Mouse (Mus musculus) liver, embryonic 16.5 days (tissue): ENCODE measurements around the gene Mink1. TPM values are rescaled to one million over a fixed set of nuclear protein-coding genes. Genes with fewer than 3 reads are reported as not detected.

ENCODE experiments used
- ATAC-seq: fragments of 200-750 bp; cut with Nextera tagmentation; 2 replicates; pipeline ENCODE4 v1.8.0; 2017; ENCODE audit warnings: low read depth, mild to moderate bottlenecking, moderate number of reproducible peaks, moderate library complexity
- H3K27ac ChIP-seq: fragments of 300-500 bp; sonication (generic); 2 replicates; pipeline ENCODE4 v1.5.1; 2014; ENCODE audit warnings: mild to moderate bottlenecking, low read length
- H3K27me3 ChIP-seq: fragments of 300-500 bp; sonication (generic); 2 replicates; pipeline ENCODE4 v1.6.1; 2014; ENCODE audit warnings: low read depth, low read length, mixed read lengths; ENCODE audit not compliant: control insufficient read depth, insufficient read depth
- H3K36me3 ChIP-seq: fragments of 300-500 bp; sonication (generic); 2 replicates; pipeline ENCODE4 v1.6.1; 2014; ENCODE audit warnings: mild to moderate bottlenecking; ENCODE audit not compliant: control insufficient read depth, insufficient read depth
- H3K4me1 ChIP-seq: fragments of 300-500 bp; sonication (generic); 2 replicates; pipeline ENCODE4 v1.6.1; 2014; ENCODE audit warnings: low read depth, low read length, mixed read lengths; ENCODE audit not compliant: control insufficient read depth
- H3K4me2 ChIP-seq: fragments of 300-500 bp; sonication (generic); 2 replicates; pipeline ENCODE4 v1.6.1; 2014; ENCODE audit warnings: low read depth, low read length, mixed read lengths
- H3K4me3 ChIP-seq: fragments of 300-500 bp; sonication (generic); 2 replicates; pipeline ENCODE4 v1.5.1; 2014; ENCODE audit warnings: low read depth, mild to moderate bottlenecking, low read length
- H3K9ac ChIP-seq: fragments of 300-500 bp; sonication (generic); 2 replicates; pipeline ENCODE4 v1.6.1; 2014; ENCODE audit warnings: low read depth, low read length
- H3K9me3 ChIP-seq: fragments of 300-500 bp; sonication (generic); replicated peaks from 2 replicates; pipeline ENCODE4 v1.6.1; 2016; ENCODE audit warnings: low read length; ENCODE audit not compliant: control insufficient read depth
- WGBS: fragments of 180-500 bp; shearing (Covaris S2); extraction: QIAGEN DNeasy Blood & Tissue Kit; methylation state at CpG from one replicate; pipeline ENCODE4 v1.1.7; 2014; ENCODE audit not compliant: insufficient replicate concordance; 5-methylcytosine and 5-hydroxymethylcytosine counted together
- polyA plus RNA-seq: library from polyadenylated mRNA; unstranded; fragments of >200 nt; fragmentation: Nextera tagmentation; extraction: Ambion mirVana; gene quantifications from 2 replicates; pipeline ENCODE4 v1.2.1, GENCODE M21; 2015

Gene Mink1
- polyA plus RNA-seq, 1 experiment from 2014 or later = 6.0 TPM

DNA sequence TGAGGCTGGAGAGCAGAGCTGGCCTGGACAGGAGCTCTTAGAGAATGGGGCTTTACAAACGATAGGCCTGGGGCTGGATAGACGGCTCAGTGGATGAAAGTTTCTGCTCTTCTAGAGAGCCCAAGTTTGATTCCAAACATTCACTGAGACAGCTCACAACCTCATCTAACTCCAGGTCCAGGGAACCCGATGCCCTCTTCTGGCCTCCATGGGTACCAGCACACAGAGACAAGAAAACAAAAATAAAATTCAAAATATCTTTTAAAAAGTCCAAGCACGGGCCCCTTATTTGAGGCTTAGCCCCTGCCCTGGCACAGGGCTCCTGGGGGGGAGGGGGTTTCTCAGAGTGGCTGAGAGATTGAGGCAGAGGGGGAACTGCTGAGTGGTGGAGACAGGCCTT lies 48.1 kb downstream of the Mink1 start:
- no peaks in the 10 kb centered on the region for H3K9me3 ChIP-seq
- H3K4me1 ChIP-seq = peaks cover 10% of the 10 kb centered on the region
- WGBS = 68% methylated on average over 4 of the region's 4 CpGs
- no peak overlapping the region for H3K4me3 ChIP-seq
- peaks cover 2% of the 10 kb centered on the region; the same call in 1 of the 2 replicates for H3K36me3 ChIP-seq
- H3K9ac ChIP-seq = no peak overlapping the region
- no peaks in the 10 kb centered on the region for H3K27me3 ChIP-seq
- ATAC-seq = no peak
- no peak overlapping the region for H3K27ac ChIP-seq
- H3K4me2 ChIP-seq = no peak overlapping the region

DNA sequence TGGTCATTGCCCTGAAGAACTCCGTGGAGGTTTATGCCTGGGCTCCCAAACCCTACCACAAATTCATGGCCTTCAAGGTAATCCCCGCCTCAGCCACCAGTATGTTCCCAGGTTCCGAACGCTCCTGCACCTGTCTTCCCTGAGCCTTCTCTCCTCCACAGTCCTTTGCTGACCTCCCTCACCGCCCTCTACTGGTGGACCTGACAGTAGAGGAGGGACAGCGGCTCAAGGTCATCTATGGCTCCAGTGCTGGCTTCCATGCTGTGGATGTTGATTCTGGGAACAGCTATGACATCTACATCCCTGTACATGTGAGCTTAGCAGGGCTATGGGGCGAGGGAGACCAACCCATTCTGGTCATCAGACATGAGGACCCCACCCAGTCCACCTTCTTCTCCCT lies 49.8 kb downstream of the Mink1 start:
- WGBS = 79% methylated on average over 7 of the region's 7 CpGs
- H3K9me3 ChIP-seq = no peaks in the 10 kb centered on the region
- H3K4me1 ChIP-seq = peaks cover 10% of the 10 kb centered on the region
- H3K4me3 ChIP-seq = no peak overlapping the region
- H3K4me2 ChIP-seq = no peak overlapping the region
- no peak overlapping the region for H3K27ac ChIP-seq
- no peak for ATAC-seq
- H3K36me3 ChIP-seq = no peaks in the 10 kb centered on the region; the same call in 1 of the 2 replicates
- H3K9ac ChIP-seq = no peak overlapping the region
- no peaks in the 10 kb centered on the region; the same call in 1 of the 2 replicates for H3K27me3 ChIP-seq

- H3K36me3 ChIP-seq = no peaks in the 10 kb centered on the region; the same call in 1 of the 2 replicates
- no peaks in the 10 kb centered on the region; the same call in 1 of the 2 replicates for H3K27me3 ChIP-seq
- H3K4me3 ChIP-seq = peak overlapping the region; percentile 60
- peak overlapping the region; percentile 89 for H3K4me2 ChIP-seq
- 0 out of 2 replicates have a peak overlapping the region, but pooled peaks have one; percentile 16 for H3K27ac ChIP-seq
- peak overlapping the region; percentile 53 for H3K9ac ChIP-seq
- WGBS = under 1% methylated on average over 17 of the region's 17 CpGs
- peak; percentile 86 for ATAC-seq
- peaks cover 10% of the 10 kb centered on the region for H3K4me1 ChIP-seq
- H3K9me3 ChIP-seq = no peaks in the 10 kb centered on the region
These were observed 52.4 kb downstream of the Mink1 start for GRCm38 (mm10) chr11:70615074-70615473.

DNA sequence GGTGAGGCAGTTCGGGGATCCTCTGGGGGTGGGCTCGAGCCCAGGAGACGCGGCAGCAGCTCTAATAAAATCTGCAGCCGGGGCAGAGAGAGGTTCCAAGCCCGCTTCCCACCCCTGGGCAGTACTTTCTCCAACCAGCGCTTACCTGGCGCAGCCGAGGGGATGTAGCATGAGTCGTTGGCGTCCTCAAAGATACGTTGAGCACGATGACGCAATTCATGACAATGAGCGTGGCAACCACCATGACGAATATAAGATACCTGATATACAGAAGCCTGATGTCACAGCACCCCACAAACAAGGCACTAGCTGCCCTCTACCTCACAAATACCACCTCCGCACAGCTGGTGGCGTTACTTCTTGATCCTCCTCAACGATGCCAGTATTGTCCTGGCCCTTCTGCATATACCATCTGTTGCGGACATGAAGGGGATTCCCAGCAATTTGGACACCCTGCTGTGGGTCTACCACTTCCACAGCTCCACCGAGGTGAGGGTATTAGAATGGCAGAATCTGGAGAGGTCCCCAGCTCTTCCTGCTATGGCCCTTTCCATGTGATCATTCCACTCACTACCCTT lies 52.9 kb downstream of the Mink1 start, which contains the start of gene 4930544D05Rik:
Gene 4930544D05Rik, plus strand, starts transcription at position 333 of the 578 bp plus-strand sequence.
- no peaks in the 10 kb centered on the region for H3K9me3 ChIP-seq
- no peaks in the 10 kb centered on the region; the same call in 1 of the 2 replicates for H3K36me3 ChIP-seq
- ATAC-seq = 0 out of 2 replicates have a peak, but pooled peaks have one; percentile 9
- H3K4me1 ChIP-seq = peaks cover 10% of the 10 kb centered on the region
- H3K27ac ChIP-seq = 0 out of 2 replicates have a peak within 1 kb of the TSS, but pooled peaks have one; percentile 16
- 15% methylated on average over 21 of the region's 21 CpGs for WGBS
- H3K4me3 ChIP-seq = peak within 1 kb of the TSS; percentile 60
- H3K4me2 ChIP-seq = peak within 1 kb of the TSS; percentile 89
- H3K27me3 ChIP-seq = no peaks in the 10 kb centered on the region; the same call in 1 of the 2 replicates
- H3K9ac ChIP-seq = peak within 1 kb of the TSS; percentile 53

GRCm38 (mm10) chr11:70619101-70619500 lies 56.4 kb downstream of the Mink1 start, which contains the start of gene Chrne:
Gene Chrne (minus strand): TSS chr11:70619216.
- H3K9me3 ChIP-seq = no peaks in the 10 kb centered on the region
- H3K4me1 ChIP-seq = peaks cover 10% of the 10 kb centered on the region
- no peak for ATAC-seq
- H3K27me3 ChIP-seq = no peaks in the 10 kb centered on the region; the same call in 1 of the 2 replicates
- no peak within 1 kb of the TSS for H3K4me2 ChIP-seq
- no peak within 1 kb of the TSS for H3K4me3 ChIP-seq
- no peak within 1 kb of the TSS for H3K9ac ChIP-seq
- 36% methylated on average over 1 of the region's 1 CpGs for WGBS
- H3K36me3 ChIP-seq = no peaks in the 10 kb centered on the region
- H3K27ac ChIP-seq = no peak within 1 kb of the TSS

- peak; percentile 70 for ATAC-seq
- Histone ChIP-seq H3K9ac (no peak overlapping the region), H3K4me3 (no peak overlapping the region), H3K4me2 (no peak overlapping the region), H3K9me3 (no peaks in the 10 kb centered on the region), H3K27me3 (no peaks in the 10 kb centered on the region), H3K27ac (no peak overlapping the region), H3K4me1 (no peaks in the 10 kb centered on the region), H3K36me3 (no peaks in the 10 kb centered on the region)
- WGBS = 51% methylated on average over 7 of the region's 7 CpGs
These were observed 59.5 kb downstream of the Mink1 start for GRCm38 (mm10) chr11:70621972-70622814.

DNA sequence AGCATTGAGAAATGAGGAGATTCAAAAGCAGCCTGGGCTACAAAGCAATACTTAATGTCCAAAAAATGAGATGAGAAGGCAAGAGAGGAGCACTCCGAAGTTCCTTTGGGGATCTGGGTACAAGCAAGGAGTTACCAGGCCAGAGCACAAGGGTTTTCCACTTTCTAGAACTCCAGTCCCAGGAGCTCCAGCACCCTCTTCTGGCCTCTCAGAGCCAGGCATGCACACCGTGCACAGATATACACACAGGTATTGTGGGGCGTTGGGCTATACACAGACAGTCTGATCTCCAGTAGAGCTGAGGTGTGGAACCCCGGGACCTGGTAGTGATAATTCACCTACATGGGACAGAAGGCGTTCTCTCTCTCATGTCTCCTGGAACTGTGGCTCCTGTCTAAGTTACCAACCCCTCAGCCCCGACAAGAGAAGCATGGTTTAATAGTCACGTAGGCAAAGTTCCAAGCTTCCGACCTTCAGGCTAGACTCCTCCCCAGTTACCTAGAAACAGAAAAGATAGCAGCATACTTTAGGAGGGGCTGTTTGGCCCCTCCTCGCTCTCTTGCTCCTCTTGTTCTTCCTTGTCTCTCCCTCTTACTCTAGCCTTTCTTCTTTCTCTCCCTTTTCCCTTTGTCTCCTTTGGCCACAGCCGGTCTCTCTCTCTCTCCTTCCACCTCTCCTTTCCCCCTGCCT lies 60.5 kb downstream of the Mink1 start:
- no peak for ATAC-seq
- no peaks in the 10 kb centered on the region for H3K9me3 ChIP-seq
- H3K4me1 ChIP-seq = no peaks in the 10 kb centered on the region
- H3K27ac ChIP-seq = no peak overlapping the region
- H3K4me3 ChIP-seq = no peak overlapping the region
- H3K9ac ChIP-seq = no peak overlapping the region
- no peak overlapping the region for H3K4me2 ChIP-seq
- H3K27me3 ChIP-seq = no peaks in the 10 kb centered on the region
- WGBS = 68% methylated on average over 10 of the region's 10 CpGs
- H3K36me3 ChIP-seq = no peaks in the 10 kb centered on the region

DNA sequence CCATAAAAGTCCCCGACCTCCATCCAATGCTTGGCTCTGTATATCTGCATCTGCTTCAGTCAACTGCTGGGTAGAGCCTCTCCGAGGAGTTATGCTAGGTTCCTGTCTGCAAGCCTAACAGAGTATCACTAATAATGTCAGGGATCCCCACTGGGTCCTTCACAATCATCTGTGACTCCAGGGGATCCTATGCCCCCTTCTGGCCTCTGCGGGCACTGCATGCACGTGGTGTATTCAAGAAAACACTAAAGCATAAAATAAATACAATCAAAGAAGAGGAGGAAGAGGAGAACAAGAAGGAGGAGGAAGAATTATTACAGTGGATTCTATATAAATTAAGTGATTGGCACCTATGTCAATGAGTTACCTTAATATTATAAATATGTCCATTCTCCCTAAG lies 62.8 kb downstream of the Mink1 start:
- Histone ChIP-seq H3K27me3 (no peaks in the 10 kb centered on the region), H3K4me3 (no peak overlapping the region), H3K9ac (no peak overlapping the region), H3K4me2 (no peak overlapping the region), H3K9me3 (no peaks in the 10 kb centered on the region), H3K36me3 (no peaks in the 10 kb centered on the region), H3K27ac (no peak overlapping the region), H3K4me1 (no peaks in the 10 kb centered on the region)
- ATAC-seq = no peak
- 31% methylated on average over 4 of the region's 4 CpGs for WGBS
